Mouse (Mus musculus) heart, embryonic 11.5 days (tissue): ENCODE results near the gene Dram1. TPM values are rescaled to one million over a fixed set of nuclear protein-coding genes. Genes with fewer than 3 reads are reported as not detected.
A peak's percentile ranks its signal among the peaks of the same experiment; 100 is the strongest.

Experiments used
- ATAC-seq: fragments of 200-750 bp; cut with Nextera tagmentation; replicated peaks from 2 replicates; pipeline ENCODE4 v1.8.0; 2017; ENCODE audit warnings: moderate library complexity; ENCODE audit not compliant: insufficient number of reproducible peaks, low FRiP score, low TSS enrichment
- H3K27ac ChIP-seq: fragments of 300-500 bp; sonication (generic); 2 replicates; pipeline ENCODE4 v1.5.1; 2014; ENCODE audit warnings: mild to moderate bottlenecking, low read depth, low read length
- H3K27me3 ChIP-seq: fragments of 300-500 bp; sonication (generic); 2 replicates; pipeline ENCODE4 v1.6.1; 2014; ENCODE audit warnings: mild to moderate bottlenecking, low read length, mixed read lengths; ENCODE audit not compliant: control insufficient read depth, insufficient read depth
- H3K36me3 ChIP-seq: fragments of 300-500 bp; sonication (generic); 2 replicates; pipeline ENCODE4 v1.6.1; 2014; ENCODE audit warnings: mild to moderate bottlenecking, low read length, moderate library complexity, mixed read lengths; ENCODE audit not compliant: control insufficient read depth, insufficient read depth
- H3K4me1 ChIP-seq: fragments of 300-500 bp; sonication (generic); 2 replicates; pipeline ENCODE4 v1.6.1; 2014; ENCODE audit warnings: low read length; ENCODE audit not compliant: control insufficient read depth, insufficient read depth
- H3K4me2 ChIP-seq: fragments of 300-500 bp; sonication (generic); 2 replicates; pipeline ENCODE4 v1.6.1; 2014; ENCODE audit warnings: mild to moderate bottlenecking, moderate library complexity
- H3K4me3 ChIP-seq: fragments of 300-500 bp; sonication (generic); 2 replicates; pipeline ENCODE4 v1.5.1; 2014; ENCODE audit warnings: low read depth, low read length
- H3K9ac ChIP-seq: fragments of 300-500 bp; sonication (generic); 2 replicates; pipeline ENCODE4 v1.6.1; 2014; ENCODE audit warnings: mild to moderate bottlenecking, low read depth, low read length, moderate library complexity
- H3K9me3 ChIP-seq: fragments of 300-500 bp; sonication (generic); replicated peaks from 2 replicates; pipeline ENCODE4 v1.6.1; 2016; ENCODE audit warnings: low read length; ENCODE audit not compliant: control insufficient read depth
- WGBS: fragments of 180-500 bp; shearing (Covaris S2); extraction: QIAGEN DNeasy Blood & Tissue Kit; methylation state at CpG from one replicate; pipeline ENCODE4 v1.1.7; 2014; ENCODE audit not compliant: insufficient replicate concordance; 5-methylcytosine and 5-hydroxymethylcytosine counted together
- polyA plus RNA-seq: library from polyadenylated mRNA; unstranded; fragments of >200 nt; fragmentation: Nextera tagmentation; extraction: Ambion mirVana; gene quantifications from 2 replicates; pipeline ENCODE4 v1.2.1, GENCODE M21; 2014

Dram1 gene
- polyA plus RNA-seq, 1 experiment from 2014 or later = 0.39 TPM

DNA sequence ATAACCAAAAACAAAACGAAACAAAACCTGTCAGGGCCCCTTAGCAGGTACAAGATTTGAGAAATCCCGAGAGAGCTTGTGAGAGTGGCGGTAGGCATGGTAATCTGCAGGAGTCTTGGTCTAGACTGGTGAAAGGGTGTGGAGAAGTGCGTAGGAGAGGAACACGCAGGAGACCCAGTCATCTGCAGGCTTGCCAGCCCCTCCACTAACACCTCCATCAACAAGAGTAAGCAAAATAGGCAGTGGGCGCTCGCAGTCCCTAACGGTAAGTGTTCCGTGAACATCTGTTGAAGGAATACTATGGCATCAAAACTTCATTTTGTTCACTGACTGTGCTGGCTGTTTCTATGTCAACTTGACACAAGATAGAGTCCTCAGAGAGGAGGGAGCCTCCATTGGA is 12.6 kb upstream of the Dram1 start:
- no peak for ATAC-seq
- Histone ChIP-seq H3K4me2 (no peak overlapping the region), H3K4me1 (peaks cover 7% of the 10 kb centered on the region), H3K27ac (no peak overlapping the region), H3K9me3 (no peaks in the 10 kb centered on the region), H3K4me3 (no peak overlapping the region), H3K9ac (no peak overlapping the region), H3K27me3 (no peaks in the 10 kb centered on the region), H3K36me3 (no peaks in the 10 kb centered on the region)
- WGBS = 91% methylated on average over 9 of the region's 9 CpGs

DNA sequence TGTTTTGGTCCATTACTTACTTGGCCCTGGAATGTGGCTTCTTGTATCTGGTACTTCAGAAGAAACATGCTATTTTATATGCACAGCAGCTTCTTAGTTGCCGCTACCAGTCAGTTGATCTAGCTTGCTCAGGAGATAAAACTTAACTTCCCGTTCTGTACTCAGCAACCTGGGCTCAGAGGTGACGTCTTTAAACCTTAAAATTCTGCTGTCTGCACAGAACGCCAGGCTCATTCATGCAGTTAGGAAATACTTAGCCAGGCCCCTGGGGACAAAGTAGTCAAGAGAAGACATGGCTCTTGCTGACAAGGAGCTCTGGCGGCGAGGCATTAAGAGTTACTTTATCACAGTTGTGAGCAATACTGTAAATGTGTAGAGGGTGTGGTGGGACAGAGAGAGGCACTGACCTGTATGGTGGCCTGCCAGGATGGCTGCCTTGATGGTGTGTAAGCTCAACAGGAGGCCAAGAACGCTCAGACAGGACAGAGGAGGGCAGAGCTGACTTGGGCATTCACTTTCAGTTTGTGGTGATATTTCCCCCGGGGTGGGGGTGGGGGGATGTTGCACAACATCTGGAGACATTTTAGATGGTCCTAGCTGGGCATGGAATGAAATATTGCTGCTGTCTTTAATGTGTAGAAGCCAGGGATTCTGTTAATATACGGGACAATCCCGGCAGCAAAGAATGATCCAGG is 11.4 kb upstream of the Dram1 start:
- no peak overlapping the region for H3K4me3 ChIP-seq
- WGBS = 40% methylated on average over 10 of the region's 10 CpGs
- H3K27ac ChIP-seq = no peak overlapping the region
- H3K4me2 ChIP-seq = no peak overlapping the region
- no peak overlapping the region for H3K9ac ChIP-seq
- no peaks in the 10 kb centered on the region for H3K27me3 ChIP-seq
- no peak for ATAC-seq
- H3K36me3 ChIP-seq = no peaks in the 10 kb centered on the region
- H3K4me1 ChIP-seq = peaks cover 16% of the 10 kb centered on the region
- H3K9me3 ChIP-seq = no peaks in the 10 kb centered on the region

DNA sequence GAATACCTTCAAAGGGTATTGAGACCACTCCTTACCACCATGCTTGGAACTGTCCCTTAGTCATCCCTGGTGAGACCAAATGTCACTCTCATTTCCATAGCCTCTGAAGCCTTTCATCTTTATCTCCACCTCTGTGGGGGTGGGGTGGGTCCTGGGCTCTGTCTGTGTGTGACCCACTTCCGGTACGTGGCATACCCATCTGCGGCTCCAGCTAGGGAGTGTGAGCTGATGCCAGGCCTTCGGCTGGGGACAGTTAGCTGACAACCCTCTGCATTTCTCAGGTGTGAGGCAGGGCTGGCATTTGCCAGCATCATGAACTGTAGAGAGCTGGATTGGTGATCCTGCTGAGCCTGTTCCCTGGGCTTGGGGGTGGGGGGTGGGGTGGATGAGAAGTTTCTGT is 10.7 kb upstream of the Dram1 start:
- H3K9ac ChIP-seq = no peak overlapping the region
- no peaks in the 10 kb centered on the region for H3K36me3 ChIP-seq
- 11% methylated on average over 4 of the region's 4 CpGs for WGBS
- no peaks in the 10 kb centered on the region for H3K27me3 ChIP-seq
- no peak overlapping the region for H3K27ac ChIP-seq
- H3K4me1 ChIP-seq = peaks cover 16% of the 10 kb centered on the region
- ATAC-seq = 0 out of 2 replicates have a peak, but pooled peaks have one; percentile 38
- no peak overlapping the region for H3K4me3 ChIP-seq
- H3K4me2 ChIP-seq = peak overlapping the region; percentile 21; the same call in 1 of the 2 replicates
- no peaks in the 10 kb centered on the region for H3K9me3 ChIP-seq

DNA sequence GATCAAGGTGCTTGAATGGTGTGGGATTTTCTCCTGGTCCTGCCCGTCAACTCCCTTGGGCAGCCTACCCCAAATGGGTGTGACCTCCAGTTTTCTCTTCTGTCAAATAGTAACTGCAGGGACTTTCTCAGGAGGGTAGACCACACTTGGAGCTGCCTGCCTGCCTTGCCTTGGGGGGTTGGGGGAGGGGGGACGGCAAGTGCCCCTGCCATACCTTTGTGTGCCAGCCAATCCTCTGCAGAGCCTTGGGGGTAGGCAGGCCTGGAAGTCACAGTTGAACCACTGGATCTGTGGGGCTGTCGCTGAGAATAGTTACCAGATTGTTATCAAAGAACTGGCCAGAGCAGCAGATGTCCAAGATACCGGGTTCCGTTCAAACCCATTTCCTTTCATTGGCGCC is 7.4 kb upstream of the Dram1 start:
- H3K4me3 ChIP-seq = no peak overlapping the region
- H3K4me1 ChIP-seq = peaks cover 22% of the 10 kb centered on the region
- H3K27me3 ChIP-seq = no peaks in the 10 kb centered on the region
- H3K9me3 ChIP-seq = no peaks in the 10 kb centered on the region
- ATAC-seq = no peak
- H3K4me2 ChIP-seq = no peak overlapping the region
- WGBS = 73% methylated on average over 6 of the region's 6 CpGs
- H3K27ac ChIP-seq = no peak overlapping the region
- no peak overlapping the region for H3K9ac ChIP-seq
- no peaks in the 10 kb centered on the region for H3K36me3 ChIP-seq

DNA sequence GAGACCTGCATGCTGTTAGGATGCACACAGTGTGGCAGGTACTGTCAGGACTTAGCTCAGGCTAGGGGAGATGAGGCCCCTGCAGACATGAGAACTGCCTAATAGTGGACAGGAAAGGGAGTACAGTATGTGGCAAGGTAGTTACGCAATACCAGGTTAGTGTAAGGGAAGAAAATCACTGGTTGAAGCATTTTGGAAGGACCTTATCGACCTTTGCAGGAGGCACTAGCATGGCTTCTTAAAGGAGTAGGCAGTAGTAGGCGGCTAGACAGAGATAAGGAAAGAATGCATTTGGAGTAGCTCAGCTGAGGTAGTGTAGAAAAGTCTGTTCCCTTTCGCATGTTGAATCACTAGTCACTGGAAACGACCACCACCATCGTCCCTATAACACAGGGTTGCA is 6.9 kb upstream of the Dram1 start:
- Histone ChIP-seq H3K4me3 (no peak overlapping the region), H3K36me3 (no peaks in the 10 kb centered on the region), H3K4me2 (no peak overlapping the region), H3K9me3 (no peaks in the 10 kb centered on the region), H3K9ac (no peak overlapping the region), H3K27ac (no peak overlapping the region), H3K27me3 (no peaks in the 10 kb centered on the region), H3K4me1 (peaks cover 22% of the 10 kb centered on the region)
- 26% methylated on average over 6 of the region's 6 CpGs for WGBS
- no peak for ATAC-seq

DNA sequence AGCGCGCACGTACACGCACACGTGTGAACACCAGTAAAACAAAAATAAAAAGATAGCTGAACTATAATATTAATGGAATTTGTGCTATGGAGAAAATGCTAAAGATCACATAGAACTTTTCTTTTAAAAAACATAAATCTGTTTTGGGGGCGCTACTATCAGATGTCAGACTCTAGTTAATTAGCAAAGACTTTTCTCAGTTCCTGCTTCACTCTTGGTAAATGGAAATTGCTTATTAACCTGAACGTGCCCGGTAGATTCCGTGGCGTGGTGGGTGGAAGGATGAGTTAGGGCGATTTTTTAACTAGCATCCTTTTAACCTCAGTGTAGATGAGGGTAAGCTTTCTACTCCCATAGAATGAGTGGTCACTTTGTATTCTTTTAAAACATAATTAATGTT is 6.4 kb upstream of the Dram1 start:
- Histone ChIP-seq H3K4me3 (no peak overlapping the region), H3K9ac (no peak overlapping the region), H3K36me3 (no peaks in the 10 kb centered on the region), H3K4me2 (no peak overlapping the region), H3K9me3 (no peaks in the 10 kb centered on the region), H3K27ac (no peak overlapping the region), H3K4me1 (peaks cover 22% of the 10 kb centered on the region), H3K27me3 (no peaks in the 10 kb centered on the region)
- ATAC-seq = no peak
- WGBS = 89% methylated on average over 11 of the region's 11 CpGs

DNA sequence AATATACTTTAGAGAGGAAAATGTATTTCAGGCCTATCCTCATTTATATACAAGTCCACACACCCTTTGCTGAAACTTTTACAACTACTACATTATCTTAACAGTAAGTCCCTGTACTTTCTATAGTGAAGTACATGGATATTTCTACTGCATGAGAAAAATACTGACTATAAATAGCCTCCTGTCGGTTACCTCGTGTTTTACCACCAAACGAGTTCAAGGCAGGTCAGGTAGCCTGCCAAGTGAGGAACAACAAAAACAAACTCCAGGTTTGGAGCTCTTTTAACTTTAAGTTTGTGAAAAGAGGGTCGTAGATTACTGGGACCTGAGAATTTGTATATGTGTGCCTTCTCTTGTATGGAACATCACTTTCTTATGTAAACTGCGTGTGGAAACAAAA is 5.2 kb upstream of the Dram1 start:
- 43% methylated on average over 5 of the region's 5 CpGs for WGBS
- H3K9ac ChIP-seq = no peak overlapping the region
- H3K4me3 ChIP-seq = no peak overlapping the region
- peaks cover 15% of the 10 kb centered on the region for H3K4me1 ChIP-seq
- no peaks in the 10 kb centered on the region for H3K36me3 ChIP-seq
- no peaks in the 10 kb centered on the region for H3K9me3 ChIP-seq
- no peak for ATAC-seq
- no peak overlapping the region for H3K27ac ChIP-seq
- no peaks in the 10 kb centered on the region for H3K27me3 ChIP-seq
- no peak overlapping the region for H3K4me2 ChIP-seq

DNA sequence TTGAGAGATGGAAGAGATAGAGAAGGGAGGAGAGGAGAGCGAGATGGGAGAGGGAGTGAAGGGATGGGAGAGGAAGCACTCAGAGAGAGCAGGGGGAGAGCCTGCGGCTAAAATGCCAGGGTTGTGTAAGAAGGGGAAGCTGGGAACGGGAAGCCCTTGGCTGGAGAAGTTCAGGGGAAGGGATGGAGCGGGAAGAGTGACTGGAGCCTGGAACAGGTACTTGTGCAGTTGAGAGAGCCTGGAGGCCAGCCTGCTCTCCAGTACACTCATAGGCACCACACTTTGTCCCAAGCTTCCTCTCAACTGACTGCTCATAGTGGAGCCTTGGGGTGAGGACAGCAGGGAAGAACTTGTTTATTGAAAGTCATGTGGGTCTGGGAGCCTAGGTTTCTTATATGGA is 4.6 kb upstream of the Dram1 start:
- Histone ChIP-seq H3K4me3 (no peak overlapping the region), H3K4me1 (peaks cover 15% of the 10 kb centered on the region), H3K36me3 (no peaks in the 10 kb centered on the region), H3K27ac (no peak overlapping the region), H3K4me2 (no peak overlapping the region), H3K9me3 (no peaks in the 10 kb centered on the region), H3K9ac (no peak overlapping the region), H3K27me3 (no peaks in the 10 kb centered on the region)
- ATAC-seq = no peak
- 55% methylated on average over 4 of the region's 4 CpGs for WGBS

DNA sequence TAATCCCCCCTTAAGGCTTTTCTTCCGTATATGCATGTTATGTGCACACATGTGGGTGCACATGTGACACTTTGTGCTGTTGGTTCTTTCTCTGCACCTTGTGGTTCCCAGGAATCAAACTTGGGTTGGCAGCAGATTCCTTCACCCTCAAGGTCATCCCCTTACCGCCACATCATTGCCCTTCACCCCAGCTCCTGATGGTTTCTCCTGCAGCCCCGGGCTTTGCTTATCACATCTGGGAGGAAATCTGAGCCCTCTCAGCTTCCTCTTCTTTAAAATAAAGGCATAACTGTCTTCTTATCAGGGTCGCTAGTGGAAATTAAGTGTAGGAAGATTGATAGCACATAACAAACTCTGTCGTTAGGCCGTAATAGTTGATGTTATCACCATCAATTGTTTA is 3.1 kb upstream of the Dram1 start:
- Histone ChIP-seq H3K36me3 (no peaks in the 10 kb centered on the region), H3K27me3 (no peaks in the 10 kb centered on the region), H3K9ac (no peak overlapping the region), H3K4me3 (no peak overlapping the region), H3K4me2 (no peak overlapping the region), H3K27ac (no peak overlapping the region), H3K4me1 (peaks cover 15% of the 10 kb centered on the region), H3K9me3 (no peaks in the 10 kb centered on the region)
- ATAC-seq = no peak
- 36% methylated on average over 6 of the region's 6 CpGs for WGBS
